Mouse (Mus musculus) heart, embryonic 13.5 days (tissue): ENCODE measurements around the gene Ucp2. TPM values are rescaled to one million over a fixed set of nuclear protein-coding genes. Genes with fewer than 3 reads are reported as not detected.

ENCODE experiments used
- ATAC-seq: fragments of 200-750 bp; cut with Nextera tagmentation; 2 replicates; pipeline ENCODE4 v1.8.0; 2017; ENCODE audit warnings: moderate TSS enrichment; ENCODE audit not compliant: insufficient number of reproducible peaks, low FRiP score, low TSS enrichment; ENCODE audit errors: extremely low read depth
- H3K27ac ChIP-seq: fragments of 300-500 bp; sonication (generic); replicated peaks from 2 replicates; pipeline ENCODE4 v1.5.1; 2015; ENCODE audit warnings: moderate library complexity, mild to moderate bottlenecking, inconsistent platforms
- H3K27me3 ChIP-seq: fragments of 300-500 bp; sonication (generic); replicated peaks from 2 replicates; pipeline ENCODE4 v1.6.1; 2015; ENCODE audit warnings: mild to moderate bottlenecking, inconsistent platforms
- H3K36me3 ChIP-seq: fragments of 300-500 bp; sonication (generic); 2 replicates; pipeline ENCODE4 v1.6.1; 2015; ENCODE audit warnings: mild to moderate bottlenecking, inconsistent platforms
- H3K4me1 ChIP-seq: fragments of 300-500 bp; sonication (generic); 2 replicates; pipeline ENCODE4 v1.6.1; 2015; ENCODE audit warnings: inconsistent platforms
- H3K4me2 ChIP-seq: fragments of 300-500 bp; sonication (generic); 2 replicates; pipeline ENCODE4 v1.6.1; 2015; ENCODE audit warnings: inconsistent platforms, mild to moderate bottlenecking, moderate library complexity
- H3K4me3 ChIP-seq: fragments of 300-500 bp; sonication (generic); 2 replicates; pipeline ENCODE4 v1.5.1; 2015; ENCODE audit warnings: moderate library complexity, mild to moderate bottlenecking, inconsistent platforms
- H3K9ac ChIP-seq: fragments of 300-500 bp; sonication (generic); 2 replicates; pipeline ENCODE4 v1.6.1; 2015; ENCODE audit warnings: inconsistent platforms, mild to moderate bottlenecking, moderate library complexity
- H3K9me3 ChIP-seq: fragments of 300-500 bp; sonication (generic); 2 replicates; pipeline ENCODE4 v1.6.1; 2016; ENCODE audit warnings: inconsistent platforms
- WGBS: fragments of 180-500 bp; shearing (Covaris S2); methylation state at CpG from one replicate; pipeline ENCODE4 v1.1.7; 2015; ENCODE audit warnings: mixed read lengths; 5-methylcytosine and 5-hydroxymethylcytosine counted together
- polyA plus RNA-seq: library from polyadenylated mRNA; unstranded; fragments of >200 nt; fragmentation: Nextera tagmentation; extraction: Ambion mirVana; gene quantifications from 2 replicates; pipeline ENCODE4 v1.2.1, GENCODE M21; 2015

Gene Ucp2
- polyA plus RNA-seq, 1 experiment from 2014 or later, result 197 TPM

- peaks cover 38% of the 10 kb centered on the region for H3K36me3 ChIP-seq
- 70% methylated on average over 6 of the region's 6 CpGs for WGBS
- H3K4me3 ChIP-seq, result peak overlapping the region; percentile 63
- peak overlapping the region; percentile 82 for H3K9ac ChIP-seq
- H3K9me3 ChIP-seq, result no peaks in the 10 kb centered on the region
- H3K27me3 ChIP-seq, result no peaks in the 10 kb centered on the region
- peaks cover 58% of the 10 kb centered on the region for H3K4me1 ChIP-seq
- H3K4me2 ChIP-seq, result peak overlapping the region; percentile 96
- ATAC-seq, result no peak
- H3K27ac ChIP-seq, result peak overlapping the region; percentile 84
Observed at GRCm38 (mm10) chr7:100496371-100496770, 3.2 kb downstream of the Ucp2 start.

GRCm38 (mm10) chr7:100496791-100497190, 3.7 kb downstream of the Ucp2 start:
- H3K9ac ChIP-seq, result 0 out of 2 replicates have a peak overlapping the region, but pooled peaks have one; percentile 82
- H3K4me1 ChIP-seq, result peaks cover 58% of the 10 kb centered on the region
- ATAC-seq, result no peak
- WGBS, result 94% methylated on average over 9 of the region's 9 CpGs
- no peaks in the 10 kb centered on the region for H3K9me3 ChIP-seq
- 0 out of 2 replicates have a peak overlapping the region, but pooled peaks have one; percentile 84 for H3K27ac ChIP-seq
- H3K4me3 ChIP-seq, result no peak overlapping the region
- H3K4me2 ChIP-seq, result peak overlapping the region; percentile 96
- no peaks in the 10 kb centered on the region for H3K27me3 ChIP-seq
- peaks cover 38% of the 10 kb centered on the region for H3K36me3 ChIP-seq

- H3K4me2 ChIP-seq, result no peak overlapping the region
- H3K27ac ChIP-seq, result no peak overlapping the region
- 78% methylated on average over 4 of the region's 4 CpGs for WGBS
- no peaks in the 10 kb centered on the region for H3K9me3 ChIP-seq
- H3K4me3 ChIP-seq, result no peak overlapping the region
- H3K9ac ChIP-seq, result no peak overlapping the region
- peaks cover 53% of the 10 kb centered on the region for H3K4me1 ChIP-seq
- H3K27me3 ChIP-seq, result no peaks in the 10 kb centered on the region
- ATAC-seq, result no peak
- H3K36me3 ChIP-seq, result peaks cover 38% of the 10 kb centered on the region
Observed at GRCm38 (mm10) chr7:100497402-100497801, 4.3 kb downstream of the Ucp2 start.

GRCm38 (mm10) chr7:100497982-100498381, 4.8 kb downstream of the Ucp2 start:
- ATAC-seq, result no peak
- H3K4me3 ChIP-seq, result no peak overlapping the region
- no peaks in the 10 kb centered on the region for H3K9me3 ChIP-seq
- H3K4me1 ChIP-seq, result peaks cover 48% of the 10 kb centered on the region
- no peak overlapping the region for H3K4me2 ChIP-seq
- H3K27me3 ChIP-seq, result no peaks in the 10 kb centered on the region
- no peak overlapping the region for H3K27ac ChIP-seq
- WGBS, result 88% methylated on average over 13 of the region's 13 CpGs
- H3K9ac ChIP-seq, result no peak overlapping the region
- peaks cover 38% of the 10 kb centered on the region for H3K36me3 ChIP-seq

- Histone ChIP-seq H3K36me3 (peaks cover 38% of the 10 kb centered on the region), H3K27me3 (no peaks in the 10 kb centered on the region), H3K4me2 (no peak overlapping the region), H3K4me3 (no peak overlapping the region), H3K9ac (no peak overlapping the region), H3K27ac (no peak overlapping the region), H3K4me1 (peaks cover 33% of the 10 kb centered on the region), H3K9me3 (no peaks in the 10 kb centered on the region)
- ATAC-seq, result no peak
Observed at GRCm38 (mm10) chr7:100499465-100499864, 6.3 kb downstream of the Ucp2 start.

GRCm38 (mm10) chr7:100500276-100500977, 7.3 kb downstream of the Ucp2 start:
- peaks cover 23% of the 10 kb centered on the region for H3K4me1 ChIP-seq
- no peak overlapping the region for H3K4me3 ChIP-seq
- H3K27ac ChIP-seq, result no peak overlapping the region
- peaks cover 38% of the 10 kb centered on the region for H3K36me3 ChIP-seq
- no peak for ATAC-seq
- H3K4me2 ChIP-seq, result no peak overlapping the region
- H3K27me3 ChIP-seq, result no peaks in the 10 kb centered on the region
- no peaks in the 10 kb centered on the region for H3K9me3 ChIP-seq
- H3K9ac ChIP-seq, result no peak overlapping the region
- 66% methylated on average over 16 of the region's 16 CpGs for WGBS

GRCm38 (mm10) chr7:100501027-100501843, 8.1 kb downstream of the Ucp2 start:
- H3K27me3 ChIP-seq, result no peaks in the 10 kb centered on the region
- 71% methylated on average over 6 of the region's 6 CpGs for WGBS
- no peak overlapping the region for H3K4me3 ChIP-seq
- H3K4me1 ChIP-seq, result peaks cover 15% of the 10 kb centered on the region
- H3K9me3 ChIP-seq, result no peaks in the 10 kb centered on the region
- no peak for ATAC-seq
- H3K27ac ChIP-seq, result no peak overlapping the region
- H3K9ac ChIP-seq, result no peak overlapping the region
- H3K4me2 ChIP-seq, result no peak overlapping the region
- H3K36me3 ChIP-seq, result peaks cover 38% of the 10 kb centered on the region

GRCm38 (mm10) chr7:100501844-100502373, 8.8 kb downstream of the Ucp2 start:
- Histone ChIP-seq H3K9me3 (no peaks in the 10 kb centered on the region), H3K4me2 (no peak overlapping the region), H3K36me3 (peaks cover 31% of the 10 kb centered on the region), H3K4me1 (peaks cover 8% of the 10 kb centered on the region), H3K9ac (no peak overlapping the region), H3K27ac (no peak overlapping the region), H3K27me3 (no peaks in the 10 kb centered on the region), H3K4me3 (no peak overlapping the region)
- no peak for ATAC-seq
- WGBS, result 55% methylated on average over 2 of the region's 2 CpGs

GRCm38 (mm10) chr7:100502374-100502922, 9.3 kb downstream of the Ucp2 start:
- H3K9me3 ChIP-seq, result no peaks in the 10 kb centered on the region
- H3K27me3 ChIP-seq, result no peaks in the 10 kb centered on the region
- WGBS, result 71% methylated on average over 7 of the region's 7 CpGs
- no peak for ATAC-seq
- no peak overlapping the region for H3K4me3 ChIP-seq
- H3K36me3 ChIP-seq, result peaks cover 26% of the 10 kb centered on the region
- H3K4me2 ChIP-seq, result no peak overlapping the region
- H3K4me1 ChIP-seq, result peaks cover 6% of the 10 kb centered on the region
- H3K9ac ChIP-seq, result no peak overlapping the region
- no peak overlapping the region for H3K27ac ChIP-seq

- H3K4me1 ChIP-seq, result peaks cover 6% of the 10 kb centered on the region
- WGBS, result 77% methylated on average over 5 of the region's 5 CpGs
- H3K36me3 ChIP-seq, result peaks cover 20% of the 10 kb centered on the region
- no peak overlapping the region for H3K4me2 ChIP-seq
- no peak overlapping the region for H3K9ac ChIP-seq
- no peak overlapping the region for H3K4me3 ChIP-seq
- no peak overlapping the region for H3K27ac ChIP-seq
- no peaks in the 10 kb centered on the region for H3K27me3 ChIP-seq
- H3K9me3 ChIP-seq, result no peaks in the 10 kb centered on the region
- no peak for ATAC-seq
Observed at GRCm38 (mm10) chr7:100503076-100503475, 9.9 kb downstream of the Ucp2 start.

GRCm38 (mm10) chr7:100504740-100505487, 11.8 kb downstream of the Ucp2 start:
- H3K4me3 ChIP-seq, result no peak overlapping the region
- WGBS, result 76% methylated on average over 13 of the region's 13 CpGs
- H3K27me3 ChIP-seq, result no peaks in the 10 kb centered on the region
- H3K4me1 ChIP-seq, result peaks cover 6% of the 10 kb centered on the region
- no peak overlapping the region for H3K27ac ChIP-seq
- no peak for ATAC-seq
- H3K9ac ChIP-seq, result no peak overlapping the region
- no peak overlapping the region for H3K4me2 ChIP-seq
- peaks cover 1% of the 10 kb centered on the region; the same call in 1 of the 2 replicates for H3K36me3 ChIP-seq
- H3K9me3 ChIP-seq, result no peaks in the 10 kb centered on the region
